Mouse (Mus musculus): ENCODE results near the gene Cyb5r2. TPM values are rescaled to one million over a fixed set of nuclear protein-coding genes. Genes with fewer than 3 reads are reported as not detected.

Gene Cyb5r2
- polyA plus RNA-seq, 2 experiments = 0.02 to 0.04 TPM

- no peaks in the 10 kb centered on the region for H3K36me3 ChIP-seq (replicated peaks; ENCODE audit: control insufficient read depth, insufficient read depth, low read depth)
- no peak overlapping the region for H3K4me2 ChIP-seq (ENCODE audit: low read depth)
- ATAC-seq (ENCODE audit: insufficient read depth) = no peak
- DNase-seq (ENCODE audit: low read depth in 3 of 3, low spot score in 3 of 3) = no peak
- no peaks in the 10 kb centered on the region for H3K4me1 ChIP-seq (replicated peaks; ENCODE audit: control insufficient read depth in 2 of 2, insufficient read depth in 2 of 2, low read length in 1 of 2)
- no peaks in the 10 kb centered on the region for H3K27me3 ChIP-seq (ENCODE audit: control insufficient read depth, insufficient read depth, low read length)
- no peak overlapping the region for H3K27ac ChIP-seq
- H3K9ac ChIP-seq (replicated peaks) = no peak overlapping the region
- TF ChIP-seq CTCF (IDR thresholded peaks at IDR 0.05; ENCODE audit: low read depth) (peak; percentile 62), EP300 (IDR thresholded peaks at IDR 0.05; ENCODE audit: low read depth) (no peak)
- 33% methylated on average over 4 of the region's 4 CpGs for WGBS (ENCODE audit: insufficient replicate concordance)
- H3K9me3 ChIP-seq (ENCODE audit: control insufficient read depth, low read length) = no peaks in the 10 kb centered on the region
- no peak overlapping the region for H3K4me3 ChIP-seq (ENCODE audit: insufficient read depth in 1 of 2, low read depth in 2 of 2, low read length in 2 of 2)
Observed at GRCm38 (mm10) chr7:107779611-107780010, 21.8 kb upstream of the Cyb5r2 start.

- no peak overlapping the region for H3K4me3 ChIP-seq (ENCODE audit: insufficient read depth in 1 of 2, low read depth in 2 of 2, low read length in 2 of 2)
- ATAC-seq (ENCODE audit: insufficient read depth) (no peak), DNase-seq (ENCODE audit: low read depth in 3 of 3, low spot score in 3 of 3) (no peak)
- no peak for TF ChIP-seq EP300 (IDR thresholded peaks at IDR 0.05; ENCODE audit: low read depth)
- no peak for TF ChIP-seq CTCF (IDR thresholded peaks at IDR 0.05; ENCODE audit: low read depth)
- no peaks in the 10 kb centered on the region for H3K36me3 ChIP-seq (replicated peaks; ENCODE audit: control insufficient read depth, insufficient read depth, low read depth)
- no peaks in the 10 kb centered on the region for H3K4me1 ChIP-seq (replicated peaks; ENCODE audit: control insufficient read depth in 2 of 2, insufficient read depth in 2 of 2, low read length in 1 of 2)
- H3K27me3 ChIP-seq (ENCODE audit: control insufficient read depth, insufficient read depth, low read length) = no peaks in the 10 kb centered on the region
- no peak overlapping the region for H3K4me2 ChIP-seq (ENCODE audit: low read depth)
- H3K9ac ChIP-seq (replicated peaks) = no peak overlapping the region
- 38% methylated on average over 1 of the region's 1 CpGs for WGBS (ENCODE audit: insufficient replicate concordance)
- no peaks in the 10 kb centered on the region for H3K9me3 ChIP-seq (ENCODE audit: control insufficient read depth, low read length)
- no peak overlapping the region for H3K27ac ChIP-seq
Observed at GRCm38 (mm10) chr7:107778216-107778615, 20.4 kb upstream of the Cyb5r2 start.

- Histone ChIP-seq H3K9me3 (ENCODE audit: control insufficient read depth, low read length) (no peaks in the 10 kb centered on the region), H3K4me2 (ENCODE audit: low read depth) (no peak overlapping the region), H3K9ac (replicated peaks) (no peak overlapping the region), H3K27me3 (ENCODE audit: control insufficient read depth, insufficient read depth, low read length) (no peaks in the 10 kb centered on the region), H3K36me3 (replicated peaks; ENCODE audit: control insufficient read depth, insufficient read depth, low read depth) (no peaks in the 10 kb centered on the region), H3K4me1 (replicated peaks; ENCODE audit: control insufficient read depth in 2 of 2, insufficient read depth in 2 of 2, low read length in 1 of 2) (no peaks in the 10 kb centered on the region), H3K27ac (no peak overlapping the region), H3K4me3 (ENCODE audit: insufficient read depth in 1 of 2, low read depth in 2 of 2, low read length in 2 of 2) (no peak overlapping the region)
- TF ChIP-seq CTCF (IDR thresholded peaks at IDR 0.05; ENCODE audit: low read depth) (no peak), EP300 (IDR thresholded peaks at IDR 0.05; ENCODE audit: low read depth) (no peak)
- DNase-seq (ENCODE audit: low read depth in 3 of 3, low spot score in 3 of 3) (no peak), ATAC-seq (ENCODE audit: insufficient read depth) (no peak)
- WGBS (ENCODE audit: insufficient replicate concordance) = 57% methylated on average over 6 of the region's 6 CpGs
Observed at GRCm38 (mm10) chr7:107770812-107771211, 13.0 kb upstream of the Cyb5r2 start.

GRCm38 (mm10) chr7:107756748-107757147 lies 1.1 kb downstream of the Cyb5r2 start:
- Histone ChIP-seq H3K27ac (no peak overlapping the region), H3K36me3 (replicated peaks; ENCODE audit: control insufficient read depth, insufficient read depth, low read depth) (no peaks in the 10 kb centered on the region), H3K9ac (replicated peaks) (no peak overlapping the region), H3K9me3 (ENCODE audit: control insufficient read depth, low read length) (no peaks in the 10 kb centered on the region), H3K27me3 (ENCODE audit: control insufficient read depth, insufficient read depth, low read length) (no peaks in the 10 kb centered on the region), H3K4me3 (ENCODE audit: insufficient read depth in 1 of 2, low read depth in 2 of 2, low read length in 2 of 2) (no peak overlapping the region), H3K4me1 (replicated peaks; ENCODE audit: control insufficient read depth in 2 of 2, insufficient read depth in 2 of 2, low read length in 1 of 2) (no peaks in the 10 kb centered on the region), H3K4me2 (ENCODE audit: low read depth) (no peak overlapping the region)
- DNase-seq (ENCODE audit: low read depth in 3 of 3, low spot score in 3 of 3) (no peak), ATAC-seq (ENCODE audit: insufficient read depth) (no peak)
- TF ChIP-seq EP300 (IDR thresholded peaks at IDR 0.05; ENCODE audit: low read depth) = no peak
- no peak for TF ChIP-seq CTCF (IDR thresholded peaks at IDR 0.05; ENCODE audit: low read depth)
- 50% methylated on average over 2 of the region's 2 CpGs for WGBS (ENCODE audit: insufficient replicate concordance)

- 53% methylated on average over 3 of the region's 3 CpGs for WGBS (ENCODE audit: insufficient replicate concordance)
- no peak overlapping the region for H3K4me2 ChIP-seq (ENCODE audit: low read depth)
- no peak for ATAC-seq (ENCODE audit: insufficient read depth)
- no peaks in the 10 kb centered on the region for H3K4me1 ChIP-seq (replicated peaks; ENCODE audit: control insufficient read depth in 2 of 2, insufficient read depth in 2 of 2, low read length in 1 of 2)
- no peak for DNase-seq (ENCODE audit: low read depth in 3 of 3, low spot score in 3 of 3)
- TF ChIP-seq CTCF (IDR thresholded peaks at IDR 0.05; ENCODE audit: low read depth) (no peak), EP300 (IDR thresholded peaks at IDR 0.05; ENCODE audit: low read depth) (no peak)
- no peaks in the 10 kb centered on the region for H3K36me3 ChIP-seq (replicated peaks; ENCODE audit: control insufficient read depth, insufficient read depth, low read depth)
- no peaks in the 10 kb centered on the region for H3K27me3 ChIP-seq (ENCODE audit: control insufficient read depth, insufficient read depth, low read length)
- no peak overlapping the region for H3K27ac ChIP-seq
- H3K4me3 ChIP-seq (ENCODE audit: insufficient read depth in 1 of 2, low read depth in 2 of 2, low read length in 2 of 2) = no peak overlapping the region
- H3K9ac ChIP-seq (replicated peaks) = no peak overlapping the region
- H3K9me3 ChIP-seq (ENCODE audit: control insufficient read depth, low read length) = no peaks in the 10 kb centered on the region
Observed at GRCm38 (mm10) chr7:107755905-107756304, 1.9 kb downstream of the Cyb5r2 start.

All from liver, embryonic 14.5 days (tissue).